Mouse (Mus musculus) midbrain, embryonic 12.5 days (tissue): ENCODE results near the gene Irx2. TPM values are rescaled to one million over a fixed set of nuclear protein-coding genes. Genes with fewer than 3 reads are reported as not detected.

ENCODE experiments used
- ATAC-seq: fragments of 200-750 bp; cut with Nextera tagmentation; 2 replicates; pipeline ENCODE4 v1.8.0; 2017; ENCODE audit warnings: low read depth, moderate TSS enrichment, moderate library complexity; ENCODE audit not compliant: low FRiP score
- H3K27ac ChIP-seq: fragments of 300-500 bp; sonication (generic); replicated peaks from 2 replicates; pipeline ENCODE4 v1.5.1; 2016; ENCODE audit warnings: mild to moderate bottlenecking
- H3K27me3 ChIP-seq: fragments of 300-500 bp; sonication (generic); 2 replicates; pipeline ENCODE4 v1.6.1; 2016; ENCODE audit warnings: mild to moderate bottlenecking
- H3K36me3 ChIP-seq: fragments of 300-500 bp; sonication (generic); 2 replicates; pipeline ENCODE4 v1.6.1; 2016
- H3K4me1 ChIP-seq: fragments of 300-500 bp; sonication (generic); 2 replicates; pipeline ENCODE4 v1.6.1; 2016
- H3K4me2 ChIP-seq: fragments of 300-500 bp; sonication (generic); replicated peaks from 2 replicates; pipeline ENCODE4 v1.6.1; 2016; ENCODE audit warnings: mild to moderate bottlenecking, moderate library complexity
- H3K4me3 ChIP-seq: fragments of 300-500 bp; sonication (generic); 2 replicates; pipeline ENCODE4 v1.5.1; 2016; ENCODE audit warnings: mild to moderate bottlenecking
- H3K9ac ChIP-seq: fragments of 300-500 bp; sonication (generic); replicated peaks from 2 replicates; pipeline ENCODE4 v1.6.1; 2016; ENCODE audit warnings: mild to moderate bottlenecking, moderate library complexity
- H3K9me3 ChIP-seq: fragments of 300-500 bp; sonication (generic); 2 replicates; pipeline ENCODE4 v1.6.1; 2016; ENCODE audit warnings: mild to moderate bottlenecking
- WGBS: fragments of 180-500 bp; shearing (Covaris S2); methylation state at CpG from one replicate; pipeline ENCODE4 v1.1.7; 2016; 5-methylcytosine and 5-hydroxymethylcytosine counted together
- polyA plus RNA-seq: library from polyadenylated mRNA; unstranded; fragments of >200 nt; fragmentation: Nextera tagmentation; extraction: Ambion mirVana; gene quantifications from 2 replicates; pipeline ENCODE4 v1.2.1, GENCODE M21; 2016

The Irx2 gene
- polyA plus RNA-seq, result 44.9 and 51.5 TPM in 2 replicates

DNA sequence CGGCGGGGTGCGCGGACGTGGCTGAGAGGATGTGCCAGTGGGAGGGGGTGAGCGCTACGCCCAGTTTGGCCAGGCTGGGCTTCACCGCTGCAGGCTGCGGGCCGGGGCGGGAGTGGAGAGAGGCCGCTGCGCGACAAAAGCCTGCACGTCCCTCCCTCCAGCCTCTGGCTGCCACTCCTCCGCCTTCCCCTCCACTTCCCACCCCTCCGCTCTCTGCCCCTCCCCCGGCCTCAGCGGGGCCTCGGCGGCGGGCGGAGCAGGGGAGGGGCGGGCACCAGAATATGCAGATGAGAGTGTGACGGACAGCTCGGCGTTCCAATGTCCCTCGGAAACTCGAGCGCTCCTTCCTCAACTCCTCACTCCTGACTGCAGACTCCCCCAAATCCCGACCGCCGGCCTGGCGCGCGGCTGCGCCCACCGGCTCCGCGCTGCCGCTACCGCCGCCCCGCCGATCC is at the start of gene Irx2:
Irx2 (plus strand) TSS at position 359 of the 455 bp plus-strand sequence.
- WGBS, result under 1% methylated on average over 42 of the region's 45 CpGs

DNA sequence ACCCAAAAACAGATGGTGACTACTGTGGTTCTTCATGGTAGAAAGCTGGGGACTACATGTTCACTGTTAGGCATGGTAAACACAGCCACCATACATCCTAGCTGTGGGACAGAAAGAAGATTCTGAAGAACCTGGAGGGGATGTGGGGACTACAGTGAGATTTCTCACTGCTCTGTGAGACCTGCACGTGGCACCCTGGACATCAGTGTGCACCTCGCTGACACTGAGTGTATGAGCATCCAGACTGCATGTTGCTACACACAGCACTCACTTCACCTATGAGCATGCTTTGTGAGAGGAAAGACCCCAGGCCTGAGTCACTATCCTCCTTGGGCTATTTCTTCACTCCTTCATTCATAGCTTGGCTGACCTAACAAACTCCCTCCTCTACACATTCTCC is 47.3 kb upstream of the Irx2 start:
- ATAC-seq, result no peak

More for the DNA sequence above, at the start of gene Irx2:
- Histone ChIP-seq H3K27me3 (peaks cover 74% of the 10 kb centered on the region), H3K36me3 (0 out of 2 replicates have a peak, but pooled peaks cover 13% of the 10 kb centered on the region), H3K9me3 (no peaks in the 10 kb centered on the region), H3K4me3 (peak within 1 kb of the TSS; percentile 86), H3K9ac (peak within 1 kb of the TSS; percentile 98), H3K4me1 (peaks cover 59% of the 10 kb centered on the region), H3K27ac (peak within 1 kb of the TSS; percentile 95), H3K4me2 (peak within 1 kb of the TSS; percentile 66)
- peak; percentile 91 for ATAC-seq

DNA sequence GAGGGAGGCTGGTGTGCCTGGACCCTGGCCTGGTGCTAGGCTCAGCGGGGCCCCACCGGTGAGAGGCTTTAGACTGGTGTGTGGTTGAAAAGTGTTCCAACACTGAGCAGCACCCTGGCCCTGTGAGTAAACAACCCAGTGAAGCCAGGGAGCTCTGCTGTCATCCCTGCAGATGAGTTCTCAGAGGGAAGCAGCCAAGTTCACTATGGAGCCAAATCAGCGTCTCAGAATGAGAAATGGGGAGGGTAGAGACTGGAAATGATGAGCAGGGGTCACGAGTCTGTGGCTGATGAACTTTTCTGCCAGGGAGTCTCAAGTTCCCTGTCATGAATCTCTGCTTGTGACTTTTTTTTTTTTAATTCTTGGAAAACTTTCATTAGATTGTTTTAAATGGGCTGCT is 36.1 kb upstream of the Irx2 start:
- WGBS, result 64% methylated on average over 4 of the region's 4 CpGs
- H3K27ac ChIP-seq, result no peak overlapping the region
- no peak overlapping the region for H3K4me2 ChIP-seq
- no peaks in the 10 kb centered on the region for H3K9me3 ChIP-seq
- H3K9ac ChIP-seq, result no peak overlapping the region
- no peaks in the 10 kb centered on the region for H3K4me1 ChIP-seq
- no peaks in the 10 kb centered on the region for H3K36me3 ChIP-seq
- no peak for ATAC-seq
- H3K27me3 ChIP-seq, result peaks cover 9% of the 10 kb centered on the region; the same call in 1 of the 2 replicates
- H3K4me3 ChIP-seq, result no peak overlapping the region

More for the DNA sequence above, 47.3 kb upstream of the Irx2 start:
- no peaks in the 10 kb centered on the region for H3K4me1 ChIP-seq
- no peak overlapping the region for H3K4me3 ChIP-seq
- H3K4me2 ChIP-seq, result no peak overlapping the region
- peaks cover 5% of the 10 kb centered on the region; the same call in 1 of the 2 replicates for H3K9me3 ChIP-seq
- no peaks in the 10 kb centered on the region for H3K36me3 ChIP-seq
- no peak overlapping the region for H3K9ac ChIP-seq
- no peaks in the 10 kb centered on the region for H3K27me3 ChIP-seq
- 95% methylated on average over 2 of the region's 2 CpGs for WGBS
- no peak overlapping the region for H3K27ac ChIP-seq

DNA sequence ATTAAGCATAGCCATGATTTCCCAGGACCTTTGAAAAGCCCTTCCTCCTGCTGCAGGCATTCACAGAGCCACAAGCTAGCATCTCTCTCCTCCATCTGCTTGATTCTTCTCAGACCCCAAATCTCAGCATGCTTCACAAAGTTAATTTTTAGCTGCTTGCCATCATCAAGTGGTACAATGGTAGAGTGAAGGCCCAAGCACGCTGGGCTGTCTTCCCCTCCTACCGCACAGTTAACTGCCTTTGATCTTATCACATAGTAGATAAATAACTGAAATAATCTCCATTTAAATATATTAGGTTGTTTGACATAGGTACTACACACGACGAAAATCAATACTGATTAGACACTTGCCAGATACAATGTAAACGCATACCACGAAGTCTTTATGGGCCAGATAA is 35.3 kb upstream of the Irx2 start:
- Histone ChIP-seq H3K9ac (no peak overlapping the region), H3K27me3 (peaks cover 9% of the 10 kb centered on the region; the same call in 1 of the 2 replicates), H3K27ac (no peak overlapping the region), H3K4me3 (no peak overlapping the region), H3K36me3 (no peaks in the 10 kb centered on the region), H3K4me1 (no peaks in the 10 kb centered on the region), H3K9me3 (no peaks in the 10 kb centered on the region), H3K4me2 (no peak overlapping the region)
- WGBS, result 87% methylated on average over 6 of the region's 6 CpGs
- ATAC-seq, result no peak

DNA sequence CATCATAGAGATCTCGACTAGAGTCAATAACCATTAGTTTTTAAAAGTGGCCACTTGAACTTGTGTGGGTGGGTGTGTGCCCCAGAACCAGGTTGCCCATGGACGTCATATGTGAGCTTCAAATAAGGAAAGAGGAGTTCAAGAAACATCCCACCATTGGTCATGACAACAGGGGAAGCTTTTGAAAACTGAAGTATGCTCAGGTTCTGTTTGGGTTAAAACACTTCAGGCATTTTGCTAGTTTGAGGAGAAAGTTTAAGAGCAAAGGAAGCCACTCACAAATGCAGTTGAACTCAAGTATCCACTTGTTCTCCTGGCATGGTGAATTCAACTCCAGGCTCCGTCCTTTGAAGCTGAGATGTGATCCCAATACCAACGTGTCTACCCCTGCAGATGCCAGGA is 34.9 kb upstream of the Irx2 start:
- Histone ChIP-seq H3K4me2 (no peak overlapping the region), H3K9me3 (no peaks in the 10 kb centered on the region), H3K9ac (no peak overlapping the region), H3K4me3 (no peak overlapping the region), H3K27me3 (peaks cover 9% of the 10 kb centered on the region; the same call in 1 of the 2 replicates), H3K27ac (no peak overlapping the region), H3K36me3 (no peaks in the 10 kb centered on the region), H3K4me1 (no peaks in the 10 kb centered on the region)
- ATAC-seq, result no peak
- 87% methylated on average over 4 of the region's 4 CpGs for WGBS

DNA sequence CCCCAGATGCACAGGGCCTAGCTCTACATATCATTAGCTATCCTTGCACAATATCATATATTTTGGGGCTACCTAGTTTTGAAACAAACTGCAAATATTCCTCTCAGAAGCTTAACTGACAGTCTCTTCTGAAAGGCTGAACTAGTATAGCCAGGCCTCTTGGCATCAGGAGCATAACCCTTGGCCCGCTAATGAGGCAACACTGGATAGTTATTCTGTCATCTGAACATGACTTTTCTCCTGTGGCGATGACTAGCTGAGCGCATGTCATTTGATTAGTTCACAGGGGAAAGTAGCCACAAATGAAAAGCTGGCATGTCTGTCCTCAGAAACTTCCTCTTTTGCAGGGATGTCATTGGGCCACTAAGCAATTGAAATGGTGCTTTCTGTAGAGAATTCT is 29.4 kb upstream of the Irx2 start:
- Histone ChIP-seq H3K9ac (no peak overlapping the region), H3K4me1 (no peaks in the 10 kb centered on the region), H3K4me3 (no peak overlapping the region), H3K4me2 (no peak overlapping the region), H3K27ac (no peak overlapping the region), H3K27me3 (0 out of 2 replicates have a peak, but pooled peaks cover 4% of the 10 kb centered on the region), H3K9me3 (no peaks in the 10 kb centered on the region), H3K36me3 (no peaks in the 10 kb centered on the region)
- WGBS, result 93% methylated on average over 3 of the region's 3 CpGs
- no peak for ATAC-seq

DNA sequence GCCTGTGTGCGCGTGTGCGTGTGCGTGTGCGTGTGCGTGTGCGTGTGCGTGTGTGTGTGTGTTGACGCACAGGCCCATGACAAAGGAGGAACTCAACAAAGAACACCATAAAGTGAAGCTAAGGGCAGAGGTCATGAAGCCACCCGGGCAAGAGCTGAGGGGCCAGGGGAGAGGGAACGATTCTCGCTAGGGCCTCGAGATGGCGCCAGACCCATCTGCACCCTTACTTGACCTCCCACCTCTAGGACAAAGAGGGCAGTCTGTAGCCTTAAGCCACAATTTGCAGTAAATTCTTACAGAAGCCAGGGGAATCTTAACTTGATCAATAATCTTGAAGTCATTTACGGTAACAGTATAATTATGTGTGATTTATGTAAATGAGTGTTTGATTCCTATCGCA is 19.9 kb upstream of the Irx2 start:
- ATAC-seq, result no peak
- Histone ChIP-seq H3K9ac (no peak overlapping the region), H3K36me3 (no peaks in the 10 kb centered on the region), H3K4me3 (no peak overlapping the region), H3K27me3 (peaks cover 11% of the 10 kb centered on the region), H3K27ac (no peak overlapping the region), H3K9me3 (no peaks in the 10 kb centered on the region), H3K4me2 (no peak overlapping the region), H3K4me1 (no peaks in the 10 kb centered on the region)
- 63% methylated on average over 16 of the region's 16 CpGs for WGBS

DNA sequence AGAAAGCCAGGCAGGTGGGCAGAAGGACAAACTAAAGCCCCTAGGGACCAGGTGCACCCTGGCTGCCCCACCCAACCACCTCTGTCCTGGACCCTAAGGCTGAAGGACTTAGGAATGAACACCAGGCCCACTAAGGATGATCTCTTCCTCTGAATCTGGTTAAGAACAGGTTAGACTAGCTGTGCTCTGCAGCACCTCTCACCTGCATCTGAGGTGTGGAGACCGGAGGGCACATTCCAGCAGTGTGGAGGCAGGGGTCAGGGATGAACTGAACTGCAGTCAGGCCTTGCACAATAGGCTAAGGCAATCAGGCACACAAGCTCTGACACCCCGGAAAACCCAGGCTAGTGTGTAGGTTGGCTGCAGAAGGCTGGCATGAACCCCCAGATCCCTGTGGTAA is 18.3 kb upstream of the Irx2 start:
- Histone ChIP-seq H3K27ac (no peak overlapping the region), H3K4me3 (no peak overlapping the region), H3K4me2 (no peak overlapping the region), H3K27me3 (peaks cover 11% of the 10 kb centered on the region), H3K36me3 (no peaks in the 10 kb centered on the region), H3K9me3 (no peaks in the 10 kb centered on the region), H3K9ac (no peak overlapping the region), H3K4me1 (no peaks in the 10 kb centered on the region)
- no peak for ATAC-seq
- WGBS, result 96% methylated on average over 2 of the region's 2 CpGs

DNA sequence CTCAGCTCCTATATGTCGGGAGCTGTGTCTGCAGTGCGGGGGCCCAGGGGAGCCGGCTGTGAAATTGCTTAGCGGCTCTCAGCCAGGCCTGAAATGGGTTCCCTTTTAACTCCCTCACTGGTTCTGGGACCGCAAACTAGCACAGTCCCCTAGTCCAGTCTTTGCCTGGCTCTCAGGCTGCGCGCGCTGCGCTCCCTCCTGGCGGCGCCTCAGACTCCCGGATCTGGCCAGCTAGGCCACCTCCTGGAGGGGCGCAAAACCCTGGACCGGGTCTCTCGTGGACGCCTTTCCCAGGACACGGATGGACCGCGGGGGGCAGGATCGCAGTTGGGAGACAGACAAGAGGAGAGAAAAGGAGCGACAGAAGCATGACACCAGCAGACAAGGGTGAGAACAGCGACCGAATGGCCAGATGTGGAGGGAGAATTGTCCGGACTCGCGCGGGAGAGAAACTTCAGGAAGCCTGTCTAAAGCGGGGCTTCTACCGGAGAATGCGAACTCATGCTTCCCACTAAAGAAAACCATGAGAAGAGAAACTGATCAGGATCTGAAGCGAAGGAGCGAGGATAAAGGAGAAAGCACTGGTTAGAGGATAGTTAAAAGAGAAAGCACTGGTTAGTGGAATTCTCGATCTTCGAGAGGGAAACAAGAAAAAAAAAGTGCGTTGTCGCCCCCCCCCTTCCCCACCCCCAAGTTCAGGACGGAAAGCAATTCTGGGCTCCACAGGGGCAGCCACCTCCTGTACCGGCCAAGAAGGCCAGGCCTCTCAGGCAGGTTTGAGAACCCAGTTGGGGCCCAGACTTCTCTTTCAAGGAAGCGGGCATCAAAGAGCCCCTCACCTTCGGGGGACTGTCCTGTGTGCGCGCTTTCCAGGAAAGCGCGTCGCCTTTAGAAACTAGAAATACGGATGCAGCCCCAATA is 4.4 kb upstream of the Irx2 start:
- H3K4me3 ChIP-seq, result peak overlapping the region; percentile 40
- H3K9ac ChIP-seq, result peak overlapping the region; percentile 34; the same call in 1 of the 2 replicates
- no peaks in the 10 kb centered on the region for H3K36me3 ChIP-seq
- no peak overlapping the region; the same call in 1 of the 2 replicates for H3K27ac ChIP-seq
- no peaks in the 10 kb centered on the region for H3K9me3 ChIP-seq
- H3K4me1 ChIP-seq, result peaks cover 33% of the 10 kb centered on the region
- peaks cover 79% of the 10 kb centered on the region for H3K27me3 ChIP-seq
- 1% methylated on average over 46 of the region's 46 CpGs for WGBS
- ATAC-seq, result no peak
- H3K4me2 ChIP-seq, result peak overlapping the region; percentile 66

DNA sequence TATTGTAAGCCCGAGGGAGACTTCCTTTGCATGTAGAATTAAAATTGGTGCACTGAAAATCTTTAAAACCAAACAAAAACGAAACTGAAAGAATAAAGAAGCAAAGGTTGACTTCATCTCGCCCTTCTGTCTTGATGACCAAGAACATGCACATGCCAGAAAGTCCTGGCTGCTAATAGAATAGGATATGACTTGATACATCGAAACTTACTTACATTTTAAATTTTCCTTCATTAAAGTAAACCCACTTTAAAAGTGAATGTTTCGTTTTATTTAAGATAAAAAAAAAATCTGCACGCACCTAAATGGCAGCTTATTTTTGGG is 3.8 kb upstream of the Irx2 start:
- peaks cover 38% of the 10 kb centered on the region for H3K4me1 ChIP-seq
- H3K4me3 ChIP-seq, result peak overlapping the region; percentile 40
- H3K27me3 ChIP-seq, result peaks cover 79% of the 10 kb centered on the region
- H3K27ac ChIP-seq, result no peak overlapping the region
- no peaks in the 10 kb centered on the region for H3K9me3 ChIP-seq
- no peaks in the 10 kb centered on the region for H3K36me3 ChIP-seq
- no peak overlapping the region for H3K9ac ChIP-seq
- no peak for ATAC-seq
- peak overlapping the region; percentile 66 for H3K4me2 ChIP-seq
- WGBS, result 4% methylated on average over 6 of the region's 6 CpGs

DNA sequence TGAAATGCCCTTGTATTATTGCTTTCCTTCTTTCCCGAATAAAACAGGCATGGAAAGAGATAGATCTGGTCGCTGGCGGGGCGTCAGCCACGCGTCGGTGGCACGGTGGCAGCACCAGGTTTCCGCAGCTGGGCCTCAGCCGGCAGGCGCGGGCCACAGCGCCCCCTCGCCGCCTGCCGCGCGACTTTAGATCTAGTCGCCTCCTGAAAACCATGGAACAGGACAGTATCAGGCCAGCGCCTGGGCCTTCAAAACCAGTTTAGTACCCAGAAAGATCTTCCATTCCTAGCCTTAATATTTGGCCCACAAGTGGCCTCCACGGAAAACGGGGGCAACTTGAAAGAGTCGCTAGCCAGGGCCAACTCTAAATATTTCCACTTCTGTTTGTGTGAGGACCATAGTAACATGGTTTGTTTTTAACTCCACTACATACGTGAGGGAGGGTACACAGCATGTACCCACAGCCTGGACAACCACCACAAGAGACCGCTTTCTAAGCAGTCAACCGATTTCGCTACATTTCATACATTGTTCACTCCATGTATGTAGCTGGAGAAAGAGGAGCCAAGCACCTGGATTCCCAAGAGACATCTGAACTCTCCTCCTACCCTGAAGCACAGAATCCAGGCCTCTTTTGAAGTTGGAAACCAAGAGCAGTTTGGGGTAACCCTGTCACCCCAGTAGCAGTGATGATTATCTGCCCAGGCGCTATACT is 3.2 kb upstream of the Irx2 start:
- Histone ChIP-seq H3K9ac (no peak overlapping the region), H3K27me3 (peaks cover 79% of the 10 kb centered on the region)

More for the DNA sequence above, 3.2 kb upstream of the Irx2 start:
- peak overlapping the region; percentile 18; the same call in 1 of the 2 replicates for H3K4me3 ChIP-seq
- no peaks in the 10 kb centered on the region for H3K36me3 ChIP-seq
- ATAC-seq, result no peak
- H3K9me3 ChIP-seq, result no peaks in the 10 kb centered on the region
- H3K4me1 ChIP-seq, result peaks cover 41% of the 10 kb centered on the region
- H3K4me2 ChIP-seq, result peak overlapping the region; percentile 66
- 5% methylated on average over 28 of the region's 28 CpGs for WGBS
- H3K27ac ChIP-seq, result no peak overlapping the region
